Mouse (Mus musculus): Measurements from ENCODE around the gene Srrt. TPM values are rescaled to one million over a fixed set of nuclear protein-coding genes. Genes with fewer than 3 reads are reported as not detected.

Gene Srrt
- polyA plus RNA-seq, 1 experiment: 109 TPM

DNA sequence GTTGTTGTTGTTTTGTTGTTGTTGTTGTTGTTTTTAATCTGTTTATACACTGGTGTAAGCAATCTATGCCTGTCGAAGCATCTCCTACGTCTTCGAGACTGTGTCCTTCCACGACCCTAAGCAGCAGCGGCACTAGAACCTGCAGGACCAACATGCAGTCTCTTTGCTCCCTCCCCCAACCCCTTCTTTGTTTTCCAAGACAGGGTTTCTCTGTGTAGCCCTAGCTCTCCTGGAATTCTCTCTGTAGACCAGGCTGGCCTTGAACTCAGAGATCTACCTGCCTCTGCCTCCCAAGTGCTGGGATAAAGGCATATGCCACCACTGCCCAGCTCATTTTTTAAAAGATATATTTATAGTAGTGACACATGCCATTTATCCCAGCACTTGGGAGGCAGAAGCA lies 35.9 kb upstream of the Srrt start:
- TF ChIP-seq CTCF (IDR thresholded peaks at IDR 0.05; ENCODE audit: extremely low read depth, insufficient read length, insufficient replicate concordance, low read depth, low read length): no peak
- no peak for TF ChIP-seq POLR2A (IDR thresholded peaks at IDR 0.05; ENCODE audit: low read depth, low read length)
- H3K27ac ChIP-seq (ENCODE audit: insufficient read depth, low read depth, low read length): no peak overlapping the region
- no peak overlapping the region for H3K4me3 ChIP-seq (ENCODE audit: low read depth, low read length)
- H3K27me3 ChIP-seq (ENCODE audit: control insufficient read depth, insufficient read depth, low read length): no peaks in the 10 kb centered on the region
- H3K36me3 ChIP-seq (ENCODE audit: control insufficient read depth, insufficient read depth, low read length): no peaks in the 10 kb centered on the region
- over 99% methylated on average over 5 of the region's 5 CpGs for WGBS
- H3K4me1 ChIP-seq (ENCODE audit: control insufficient read depth, insufficient read depth, insufficient read length, low read length): peaks cover 16% of the 10 kb centered on the region

DNA sequence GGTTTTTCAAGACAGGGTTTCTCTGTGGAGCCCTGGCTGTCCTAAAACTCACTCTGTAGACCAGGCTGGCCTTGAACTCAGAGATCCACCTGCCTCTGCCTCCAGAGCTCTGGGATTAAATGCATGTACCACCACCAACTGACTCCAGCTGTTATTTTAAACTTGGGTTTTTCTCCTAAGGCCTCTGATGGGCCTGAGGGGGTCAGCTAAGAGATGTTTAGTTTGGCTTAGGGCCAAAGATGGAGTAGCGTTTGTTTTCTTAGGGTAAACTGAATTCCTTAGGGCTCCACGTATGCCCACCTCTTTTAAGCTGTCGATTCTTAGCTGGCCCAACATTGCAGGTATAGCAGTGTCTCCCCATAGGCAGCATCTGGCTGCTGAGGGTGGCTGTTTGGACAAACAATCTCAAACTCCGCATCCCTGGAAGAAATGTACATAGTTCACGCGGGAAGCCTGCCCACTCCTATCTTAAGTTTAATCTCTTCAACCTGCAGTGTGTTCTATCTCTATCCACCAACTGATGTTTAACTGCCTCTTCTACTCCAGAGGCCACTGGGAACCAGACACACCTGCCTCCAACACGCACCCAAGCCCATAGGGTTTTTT lies 35.0 kb upstream of the Srrt start:
- H3K36me3 ChIP-seq (ENCODE audit: control insufficient read depth, insufficient read depth, low read length): no peaks in the 10 kb centered on the region
- peaks cover 20% of the 10 kb centered on the region for H3K4me1 ChIP-seq (ENCODE audit: control insufficient read depth, insufficient read depth, insufficient read length, low read length)
- 31% methylated on average over 7 of the region's 7 CpGs for whole genome bisulfite sequencing
- TF ChIP-seq POLR2A (IDR thresholded peaks at IDR 0.05; ENCODE audit: low read depth, low read length): no peak
- TF ChIP-seq CTCF (IDR thresholded peaks at IDR 0.05; ENCODE audit: extremely low read depth, insufficient read length, insufficient replicate concordance, low read depth, low read length): no peak
- no peak overlapping the region for H3K4me3 ChIP-seq (ENCODE audit: low read depth, low read length)
- H3K27me3 ChIP-seq (ENCODE audit: control insufficient read depth, insufficient read depth, low read length): no peaks in the 10 kb centered on the region
- no peak overlapping the region for H3K27ac ChIP-seq (ENCODE audit: insufficient read depth, low read depth, low read length)

DNA sequence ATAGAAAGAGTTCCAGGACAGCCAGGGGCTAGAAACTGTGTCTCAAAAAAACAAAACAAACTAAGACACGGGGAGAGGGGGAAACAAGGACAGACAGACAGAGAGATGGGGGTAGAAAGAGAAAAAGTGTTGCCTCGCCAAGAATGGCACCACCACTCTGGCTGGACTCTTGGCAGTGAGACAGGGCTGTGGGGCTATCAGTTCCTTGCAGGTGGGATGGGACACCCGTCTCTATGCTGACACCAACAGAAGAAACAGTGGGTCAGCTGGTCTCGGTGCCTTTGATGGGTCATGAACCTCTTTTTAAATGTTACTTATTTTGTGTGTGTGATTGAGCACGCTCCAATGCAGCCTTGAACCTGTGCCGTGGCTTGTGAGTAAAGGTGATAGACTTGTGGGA lies 32.7 kb upstream of the Srrt start:
- no peak overlapping the region for H3K4me3 ChIP-seq (ENCODE audit: low read depth, low read length)
- peaks cover 26% of the 10 kb centered on the region for H3K4me1 ChIP-seq (ENCODE audit: control insufficient read depth, insufficient read depth, insufficient read length, low read length)
- H3K36me3 ChIP-seq (ENCODE audit: control insufficient read depth, insufficient read depth, low read length): no peaks in the 10 kb centered on the region
- no peaks in the 10 kb centered on the region for H3K27me3 ChIP-seq (ENCODE audit: control insufficient read depth, insufficient read depth, low read length)
- H3K27ac ChIP-seq (ENCODE audit: insufficient read depth, low read depth, low read length): no peak overlapping the region
- TF ChIP-seq POLR2A (IDR thresholded peaks at IDR 0.05; ENCODE audit: low read depth, low read length) (no peak), CTCF (IDR thresholded peaks at IDR 0.05; ENCODE audit: extremely low read depth, insufficient read length, insufficient replicate concordance, low read depth, low read length) (no peak)
- 77% methylated on average over 6 of the region's 6 CpGs for WGBS

DNA sequence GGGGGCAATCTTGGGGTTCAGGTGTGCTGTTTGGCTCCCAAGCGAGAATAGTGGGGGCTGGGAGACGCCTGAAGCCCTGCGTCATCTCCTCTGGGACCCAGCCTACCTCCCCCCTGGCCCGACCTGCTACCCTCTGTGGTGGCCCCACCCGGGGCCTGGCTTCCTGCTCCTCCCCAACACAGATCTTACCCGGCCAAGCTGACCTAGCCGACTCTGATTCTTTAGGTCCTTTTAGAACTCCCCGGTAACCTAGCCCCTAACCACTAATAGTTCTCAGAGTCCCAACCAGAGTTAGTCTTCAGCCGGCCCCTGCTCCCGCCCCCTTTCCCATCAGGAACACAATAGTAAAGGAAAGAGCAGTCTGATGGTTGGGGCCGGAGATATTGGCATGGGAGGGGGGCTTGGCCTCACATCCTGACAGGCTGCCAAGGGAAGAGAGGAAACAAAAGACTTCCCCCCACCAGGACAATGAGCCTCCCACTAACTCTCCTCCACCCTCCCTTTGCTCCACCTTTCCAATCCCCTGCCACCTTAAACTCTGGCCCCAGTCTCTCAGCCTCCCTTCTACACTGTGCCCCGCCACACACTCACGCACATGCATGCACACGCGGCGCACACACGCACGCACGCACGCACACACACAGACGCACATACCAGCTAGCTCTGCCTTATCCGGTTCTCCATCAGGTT lies 32.0 kb upstream of the Srrt start:
- Histone ChIP-seq H3K36me3 (ENCODE audit: control insufficient read depth, insufficient read depth, low read length) (no peaks in the 10 kb centered on the region), H3K27ac (ENCODE audit: insufficient read depth, low read depth, low read length) (peak overlapping the region; percentile 17; the same call in 1 of the 2 replicates), H3K4me3 (ENCODE audit: low read depth, low read length) (peak overlapping the region; percentile 65), H3K4me1 (ENCODE audit: control insufficient read depth, insufficient read depth, insufficient read length, low read length) (peaks cover 21% of the 10 kb centered on the region), H3K27me3 (ENCODE audit: control insufficient read depth, insufficient read depth, low read length) (no peaks in the 10 kb centered on the region)
- 34% methylated on average over 22 of the region's 22 CpGs for WGBS
- TF ChIP-seq CTCF (IDR thresholded peaks at IDR 0.05; ENCODE audit: extremely low read depth, insufficient read length, insufficient replicate concordance, low read depth, low read length): no peak
- TF ChIP-seq POLR2A (IDR thresholded peaks at IDR 0.05; ENCODE audit: low read depth, low read length): no peak

DNA sequence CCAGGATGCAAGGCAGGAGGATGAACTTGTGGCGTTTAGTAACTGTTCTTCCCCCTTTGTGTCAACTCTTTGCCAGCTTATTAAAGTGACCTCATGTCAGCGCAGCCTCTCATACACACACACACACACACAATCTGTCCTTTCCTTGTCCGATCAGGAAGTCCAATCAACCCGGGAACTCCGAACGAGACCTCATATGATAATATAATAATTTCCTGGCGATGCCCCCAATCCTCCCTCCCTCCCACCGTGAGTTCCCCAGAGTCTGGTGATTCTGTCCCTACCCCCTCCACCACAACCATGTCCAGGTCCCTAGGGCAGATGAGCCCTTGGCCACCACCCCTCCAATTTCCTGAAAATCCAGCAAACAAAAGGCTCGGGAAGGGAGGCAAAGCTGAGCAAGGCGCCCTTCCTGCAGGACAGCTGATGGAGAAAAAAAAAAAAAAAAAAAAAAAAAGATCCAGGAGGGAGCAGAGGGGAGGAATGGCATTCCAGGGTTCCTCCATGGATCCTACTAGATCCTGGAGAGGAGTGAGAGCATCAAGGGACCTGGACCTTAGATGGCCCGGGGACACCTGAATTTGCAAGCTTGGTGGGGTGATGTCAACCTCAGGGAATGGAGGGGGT lies 31.3 kb upstream of the Srrt start:
- no peaks in the 10 kb centered on the region for H3K36me3 ChIP-seq (ENCODE audit: control insufficient read depth, insufficient read depth, low read length)
- WGBS: 2% methylated on average over 11 of the region's 11 CpGs
- H3K27me3 ChIP-seq (ENCODE audit: control insufficient read depth, insufficient read depth, low read length): no peaks in the 10 kb centered on the region
- TF ChIP-seq POLR2A (IDR thresholded peaks at IDR 0.05; ENCODE audit: low read depth, low read length) (no peak), CTCF (IDR thresholded peaks at IDR 0.05; ENCODE audit: extremely low read depth, insufficient read length, insufficient replicate concordance, low read depth, low read length) (0 out of 2 replicates have a peak, but pooled peaks have one; percentile 2)
- peak overlapping the region; percentile 67 for H3K27ac ChIP-seq (ENCODE audit: insufficient read depth, low read depth, low read length)
- peaks cover 21% of the 10 kb centered on the region for H3K4me1 ChIP-seq (ENCODE audit: control insufficient read depth, insufficient read depth, insufficient read length, low read length)
- H3K4me3 ChIP-seq (ENCODE audit: low read depth, low read length): peak overlapping the region; percentile 65

DNA sequence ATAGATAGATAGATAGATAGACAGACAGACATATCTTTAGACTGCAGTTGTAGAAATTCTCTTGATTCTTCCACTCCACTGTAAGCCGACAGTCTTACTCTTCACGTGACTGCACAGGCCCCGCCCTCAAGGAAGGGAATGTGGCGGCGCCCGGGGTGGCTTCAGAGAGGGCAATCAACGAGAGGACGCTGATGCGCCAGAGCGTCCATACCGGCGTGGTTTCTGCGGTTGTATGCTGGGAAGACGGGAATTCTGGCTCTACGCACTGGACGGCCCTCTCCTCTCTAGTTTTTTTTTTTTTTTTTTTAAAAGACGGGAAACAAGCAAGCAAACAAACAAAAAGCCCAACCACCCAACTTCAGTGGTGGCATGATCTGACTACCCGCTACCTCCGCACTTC lies 30.8 kb upstream of the Srrt start:
- TF ChIP-seq POLR2A (IDR thresholded peaks at IDR 0.05; ENCODE audit: low read depth, low read length): peak; percentile 55; the same call in 1 of the 2 replicates
- 0 out of 2 replicates have a peak, but pooled peaks have one; percentile 5 for TF ChIP-seq CTCF (IDR thresholded peaks at IDR 0.05; ENCODE audit: extremely low read depth, insufficient read length, insufficient replicate concordance, low read depth, low read length)
- Histone ChIP-seq H3K27ac (ENCODE audit: insufficient read depth, low read depth, low read length) (peak overlapping the region; percentile 67), H3K36me3 (ENCODE audit: control insufficient read depth, insufficient read depth, low read length) (no peaks in the 10 kb centered on the region), H3K4me1 (ENCODE audit: control insufficient read depth, insufficient read depth, insufficient read length, low read length) (peaks cover 21% of the 10 kb centered on the region), H3K27me3 (ENCODE audit: control insufficient read depth, insufficient read depth, low read length) (no peaks in the 10 kb centered on the region), H3K4me3 (ENCODE audit: low read depth, low read length) (peak overlapping the region; percentile 65)
- under 1% methylated on average over 19 of the region's 19 CpGs for WGBS

DNA sequence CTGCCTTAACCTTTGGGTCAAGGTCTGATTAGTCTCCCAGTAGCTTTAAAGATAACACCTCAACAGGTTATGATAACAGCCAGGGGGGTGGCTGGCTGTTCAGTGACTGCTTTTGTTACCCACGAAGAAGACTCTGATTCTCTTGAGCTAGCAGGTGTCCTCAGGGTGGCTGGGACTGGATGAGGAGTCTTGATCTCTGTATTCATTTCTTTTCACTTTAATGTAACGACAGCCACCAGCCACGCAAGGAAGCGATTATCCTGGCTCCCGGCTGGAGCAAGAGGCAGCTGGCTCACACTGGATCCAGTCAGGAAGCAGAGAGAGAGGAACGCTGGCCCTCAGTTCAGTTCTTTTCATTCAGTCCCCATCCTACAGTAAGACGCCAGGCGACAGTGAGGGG lies 29.7 kb upstream of the Srrt start:
- Histone ChIP-seq H3K4me3 (ENCODE audit: low read depth, low read length) (no peak overlapping the region), H3K27me3 (ENCODE audit: control insufficient read depth, insufficient read depth, low read length) (no peaks in the 10 kb centered on the region), H3K27ac (ENCODE audit: insufficient read depth, low read depth, low read length) (peak overlapping the region; percentile 68), H3K4me1 (ENCODE audit: control insufficient read depth, insufficient read depth, insufficient read length, low read length) (peaks cover 18% of the 10 kb centered on the region), H3K36me3 (ENCODE audit: control insufficient read depth, insufficient read depth, low read length) (no peaks in the 10 kb centered on the region)
- 20% methylated on average over 8 of the region's 8 CpGs for WGBS
- no peak; the same call in 1 of the 2 replicates for TF ChIP-seq CTCF (IDR thresholded peaks at IDR 0.05; ENCODE audit: extremely low read depth, insufficient read length, insufficient replicate concordance, low read depth, low read length)
- TF ChIP-seq POLR2A (IDR thresholded peaks at IDR 0.05; ENCODE audit: low read depth, low read length): no peak
